Mouse (Mus musculus) subcutaneous adipose tissue, adult 2 months (tissue): ENCODE measurements around the gene Raver2. TPM values are rescaled to one million over a fixed set of nuclear protein-coding genes. Genes with fewer than 3 reads are reported as not detected.

Source experiments
- polyA plus RNA-seq: library from polyadenylated mRNA; depleted of rRNA; stranded (reverse); fragments of >200 nt; gene quantifications from 2 replicates; pipeline ENCODE4 v1.2.3, GENCODE M21; 2012; ENCODE audit warnings: low replicate concordance; rRNA removed

Raver2 gene
- 8.2 and 10.1 TPM in 2 replicates for polyA plus RNA-seq

DNA sequence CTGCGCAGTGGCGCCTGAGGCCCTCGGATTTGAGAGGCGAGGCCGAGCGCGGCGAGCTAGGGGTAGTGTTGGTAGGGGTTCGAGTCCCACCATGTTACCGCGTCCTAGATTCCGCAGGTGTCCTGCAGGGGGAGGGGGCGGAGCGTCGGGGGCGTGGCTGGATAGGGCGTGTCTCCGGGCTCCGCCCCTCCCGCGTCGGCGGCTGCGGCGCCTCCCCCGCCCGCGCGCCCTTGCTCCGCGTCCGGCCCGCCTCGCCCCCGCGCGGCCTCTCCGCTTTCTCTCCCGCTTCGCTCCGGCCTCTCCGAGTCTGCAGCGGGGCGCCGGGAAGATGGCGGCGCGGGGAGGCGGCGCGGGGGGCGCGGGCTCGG is at the start of gene Raver2:
TSS of gene Raver2 (plus strand) at position 198 of the 368 bp plus-strand sequence.

DNA sequence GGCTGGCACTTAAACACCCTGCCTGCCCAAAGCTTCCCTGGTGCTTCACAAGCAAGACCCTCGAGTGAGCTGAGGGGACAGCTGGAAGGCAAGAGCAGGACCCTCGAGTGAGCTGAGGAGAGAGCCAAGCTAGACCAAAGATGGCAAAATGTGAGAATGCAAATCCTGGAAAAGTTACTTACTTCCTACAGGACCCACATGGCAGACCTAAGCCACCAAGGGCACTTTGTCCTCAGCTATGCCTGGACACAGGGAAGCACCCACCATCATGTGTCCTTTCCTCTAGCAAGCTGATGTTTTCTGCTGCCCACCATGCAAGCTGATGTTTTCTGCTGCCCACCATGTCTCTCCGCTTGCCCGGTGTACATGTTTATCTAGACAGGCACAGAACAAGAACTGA is 48.2 kb upstream of the Raver2 start, which contains the start of gene Gm10577:
TSS of gene Gm10577 (minus strand) at position 101 of the 400 bp plus-strand sequence.

Other genes with a start within 250 kb of the Raver2 start
- gene Gm10577, start 48.3 kb upstream of the Raver2 start, polyA plus RNA-seq = not detected in 2 replicates
- 58.3 and 84.0 TPM in 2 replicates for gene Jak1, start 196.3 kb downstream of the Raver2 start, polyA plus RNA-seq